Mouse (Mus musculus): Measurements from ENCODE around the gene Foxd2. TPM values are rescaled to one million over a fixed set of nuclear protein-coding genes. Genes with fewer than 3 reads are reported as not detected.

The Foxd2 gene
- polyA plus RNA-seq (2012; rRNA removed): 0.63 and 0.84 TPM in 2 replicates

GRCm38 (mm10) chr4:114908829-114909601, at the start of gene Foxd2:
TSS of gene Foxd2 (minus strand) at chr4:114908873.

GRCm38 (mm10) chr4:114925917-114926312, 17.2 kb upstream of the Foxd2 start, which contains the start of gene Foxe3:
TSS of gene Foxe3 (minus strand) at chr4:114926013.

Other genes with a start within 250 kb of the Foxd2 start
- gene Gm12830, start 87.2 kb downstream of the Foxd2 start, polyA plus RNA-seq (2012; rRNA removed): not detected in 2 replicates
- gene Foxe3, start 17.1 kb upstream of the Foxd2 start, polyA plus RNA-seq (2012; rRNA removed): not detected in 2 replicates
- 81.3 and 91.8 TPM in 2 replicates for gene Cmpk1, start 78.4 kb upstream of the Foxd2 start, polyA plus RNA-seq (2012; rRNA removed)
- gene Stil, start 91.3 kb upstream of the Foxd2 start, polyA plus RNA-seq (2012; rRNA removed): 3.2 and 3.4 TPM in 2 replicates
- 10.0 and 11.9 TPM in 2 replicates for gene Tal1, start 147.6 kb upstream of the Foxd2 start, polyA plus RNA-seq (2012; rRNA removed)
- 1.7 and 3.0 TPM in 2 replicates for gene Pdzk1ip1, start 179.8 kb upstream of the Foxd2 start, polyA plus RNA-seq (2012; rRNA removed)
- gene Cyp4x1, start 225.4 kb upstream of the Foxd2 start, polyA plus RNA-seq (2012; rRNA removed): 11.0 and 11.8 TPM in 2 replicates